Mouse (Mus musculus): Measurements from ENCODE around the gene Itga2b.
"Not testable (repeated sequence)": the region's sequence is repeated elsewhere in the genome, so short reads cannot be mapped to it uniquely, and the experiment has no call there.

The Itga2b gene

DNA sequence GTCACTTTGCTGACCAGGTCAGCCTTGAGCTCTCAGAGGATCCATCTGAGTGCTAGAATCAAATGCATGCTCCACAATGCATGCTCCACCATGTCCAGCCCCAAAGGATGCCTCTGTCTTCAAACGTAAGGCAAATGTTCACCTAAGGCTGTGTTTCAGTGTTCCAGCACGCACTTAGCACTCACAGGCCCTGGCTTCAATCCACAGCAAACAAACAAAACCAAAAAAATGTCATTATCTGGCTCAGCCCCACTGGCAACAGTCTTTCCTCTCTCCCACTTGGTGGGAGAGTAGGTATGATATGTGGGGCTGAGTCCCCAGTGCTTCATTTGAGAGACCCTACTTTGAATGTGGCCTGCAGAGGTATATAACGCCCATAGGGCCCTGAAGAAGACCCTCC is 58.9 kb downstream of the Itga2b start:
- DNase-seq (ENCODE audit: low spot score in 2 of 2): no peak

DNA sequence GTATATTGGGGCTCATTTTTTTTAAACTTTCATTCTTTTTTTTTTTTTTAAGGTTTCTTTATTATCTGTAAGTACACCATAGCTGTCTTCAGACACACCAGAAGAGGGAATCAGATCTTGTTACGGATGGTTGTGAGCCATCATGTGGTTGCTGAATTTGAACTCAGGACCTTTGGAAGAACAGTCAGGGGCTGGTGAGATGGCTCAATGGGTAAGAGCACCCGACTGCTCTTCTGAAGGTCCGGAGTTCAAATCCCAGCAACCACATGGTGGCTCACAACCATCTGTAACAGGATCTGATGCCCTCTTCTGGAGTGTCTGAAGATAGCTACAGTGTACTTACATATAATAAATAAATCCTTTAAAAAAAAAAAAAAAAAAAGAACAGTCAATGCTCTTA is 59.6 kb downstream of the Itga2b start:
- not testable (repeated sequence) for DNase-seq (ENCODE audit: low spot score in 2 of 2)

DNA sequence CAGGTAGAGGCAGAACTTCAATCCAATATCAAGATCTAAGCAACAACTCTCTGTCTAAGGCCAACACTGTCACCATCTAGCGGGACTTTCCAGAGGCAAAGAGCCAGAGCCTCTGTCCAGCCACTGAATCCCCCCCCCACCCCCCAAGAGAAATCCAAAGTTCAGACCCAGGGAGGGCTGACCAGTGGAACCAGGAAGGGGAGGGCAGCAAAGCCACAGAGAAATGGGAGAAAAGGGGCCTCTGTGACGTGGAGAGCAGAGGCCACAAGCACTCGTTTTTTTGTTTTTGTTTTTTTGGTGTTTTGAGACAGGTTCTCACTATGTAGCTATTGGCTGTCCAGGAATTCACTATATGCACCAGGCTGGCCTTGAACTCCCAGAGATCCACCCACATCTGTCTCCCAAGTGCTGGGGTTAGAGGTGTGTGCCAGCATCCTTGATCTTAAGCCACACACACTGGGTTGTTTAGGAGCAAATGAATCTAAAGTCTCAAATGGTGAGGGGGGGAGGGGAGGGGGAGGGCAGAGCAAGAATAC is 60.1 kb downstream of the Itga2b start:
- DNase-seq (ENCODE audit: low spot score in 2 of 2): no peak

DNA sequence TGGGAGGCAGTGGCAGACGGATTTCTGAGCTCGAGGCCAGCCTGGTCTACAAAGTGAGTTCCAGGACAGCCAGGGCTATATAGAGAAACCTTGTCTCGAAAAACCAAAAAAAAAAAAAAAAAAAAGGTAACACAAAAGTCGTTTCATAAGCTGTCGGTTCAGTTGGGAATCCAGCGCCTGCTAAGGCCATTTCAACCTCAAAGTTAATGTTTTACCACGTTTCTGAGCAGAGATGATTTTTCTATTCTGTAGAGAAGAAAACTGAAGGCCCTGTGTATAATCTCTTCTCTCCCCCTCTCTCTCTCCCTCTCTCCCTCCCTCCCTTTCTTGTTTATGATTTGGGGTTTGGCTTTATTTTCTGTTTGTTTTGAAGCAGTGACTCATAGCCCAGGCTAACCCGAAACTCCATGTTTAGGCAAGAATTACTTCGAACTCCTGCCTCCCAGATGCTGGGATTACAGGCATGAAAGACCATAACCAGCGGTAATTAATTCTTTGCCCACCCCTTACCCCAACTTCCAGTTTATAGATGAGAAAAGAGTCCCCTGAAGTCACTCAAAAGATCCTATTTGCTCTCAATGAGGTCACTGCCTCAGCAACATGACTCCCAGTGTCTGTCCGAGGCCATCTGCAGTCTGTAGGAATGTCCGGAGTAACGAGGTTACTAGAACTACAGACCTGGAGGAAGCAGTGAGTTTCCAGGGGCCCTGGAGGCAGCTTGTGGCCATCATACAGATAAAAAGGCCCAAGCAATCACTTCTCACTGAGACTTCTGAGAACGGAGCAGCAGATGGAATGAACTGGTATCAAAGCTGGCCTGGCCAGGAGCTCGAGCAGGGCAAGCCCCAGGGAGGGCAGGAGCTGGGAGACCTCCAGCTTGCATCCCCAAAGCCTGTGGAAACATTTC is 60.8 kb downstream of the Itga2b start:
- no peak for DNase-seq (ENCODE audit: low spot score in 2 of 2)

DNA sequence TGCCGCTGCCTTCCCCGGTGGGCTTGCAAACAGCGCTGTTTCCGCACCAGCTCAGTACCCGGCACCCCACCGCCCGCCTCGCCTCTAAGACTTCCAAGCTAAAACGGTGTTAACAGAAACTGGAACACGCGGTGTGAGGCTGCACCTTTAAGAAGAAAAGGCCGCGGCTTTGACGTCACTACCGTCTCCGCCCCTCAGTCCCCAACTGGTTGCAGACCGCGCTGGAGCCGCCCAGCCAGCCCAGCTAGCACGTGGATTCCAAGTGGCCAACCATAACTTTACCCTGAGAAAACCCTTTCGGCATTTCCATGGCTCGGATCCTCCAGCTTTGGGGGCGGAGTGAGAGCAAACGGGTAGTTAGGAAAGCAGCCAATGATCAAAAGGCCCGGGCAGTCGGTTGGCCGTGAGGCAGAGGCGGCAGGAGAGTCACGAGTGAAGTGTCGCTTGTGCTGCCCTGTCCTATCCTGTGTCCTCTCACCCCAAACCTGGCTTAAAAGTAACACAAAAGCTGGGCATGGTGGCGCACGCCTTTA is 61.5 kb downstream of the Itga2b start:
- peak; percentile 87 to 91 for DNase-seq (ENCODE audit: low spot score in 2 of 2)

DNA sequence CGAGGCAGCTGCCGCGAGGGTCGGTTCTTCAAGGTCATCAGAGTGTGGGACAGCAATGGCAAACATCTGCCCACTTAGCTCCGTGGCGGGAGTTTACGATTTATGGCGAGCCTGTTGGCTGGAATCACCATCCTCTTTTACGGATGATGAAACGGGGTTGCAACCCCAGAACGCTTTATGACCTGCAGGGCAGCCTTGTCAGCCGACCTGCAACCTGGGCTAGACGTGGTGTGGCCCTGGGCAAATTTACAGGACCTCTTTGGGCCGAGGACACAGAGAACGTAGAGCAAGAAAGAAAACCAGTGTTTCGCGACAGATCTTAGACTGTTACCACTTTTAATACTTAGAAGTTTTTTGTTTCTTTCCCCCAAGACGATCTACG is 62.1 kb downstream of the Itga2b start, which contains the start of gene Slc25a39:
TSS of gene Slc25a39 (minus strand) at position 113 of the 382 bp plus-strand sequence.
- DNase-seq (ENCODE audit: low spot score in 2 of 2): no peak

DNA sequence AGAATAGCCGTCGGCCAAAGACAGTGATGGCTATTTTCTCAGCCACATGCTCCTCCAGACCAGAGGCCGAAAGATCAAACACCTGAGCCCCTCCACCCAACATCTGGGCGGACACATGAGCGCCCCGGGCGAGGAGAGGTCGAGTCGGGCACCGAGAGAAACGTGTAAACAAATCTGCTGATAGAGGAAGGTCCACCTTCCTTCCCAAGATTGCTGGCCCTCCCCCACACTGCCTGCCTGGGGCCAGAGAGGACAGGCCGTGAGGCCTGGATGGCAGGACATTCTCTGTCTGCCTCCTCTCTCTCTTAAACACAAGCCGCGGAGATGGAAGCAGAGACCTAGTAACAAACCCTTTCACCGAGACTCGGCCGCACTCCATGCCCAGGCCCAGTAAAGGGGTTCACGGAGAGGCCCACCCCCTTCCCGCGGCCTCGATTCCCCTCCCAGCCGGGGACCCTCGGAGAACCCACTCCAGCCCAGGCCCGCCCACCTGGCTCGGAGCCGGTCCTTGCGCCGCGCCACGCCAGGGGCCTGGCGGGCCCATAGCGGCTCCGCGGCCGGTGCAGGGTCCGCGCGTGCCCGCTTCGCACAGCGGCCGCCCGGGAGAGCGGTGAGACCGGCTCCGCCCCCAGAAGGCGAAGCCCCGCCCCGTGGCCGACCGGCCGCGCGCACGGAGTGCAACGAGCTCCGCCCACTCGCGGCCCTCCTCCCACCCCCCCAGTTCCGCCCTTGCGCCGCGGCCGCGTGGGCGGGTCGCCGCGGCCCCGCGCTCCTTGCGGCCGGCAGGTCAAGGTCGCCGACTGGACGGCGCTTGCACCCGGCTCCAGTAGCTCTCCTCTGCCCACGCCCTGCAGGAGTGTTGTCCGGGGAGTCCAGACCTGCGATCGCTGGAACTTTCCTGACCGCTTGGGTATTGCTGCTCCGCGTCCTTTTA is 62.8 kb downstream of the Itga2b start:
- DNase-seq (ENCODE audit: low spot score in 2 of 2): peak; percentile 83 to 94

DNA sequence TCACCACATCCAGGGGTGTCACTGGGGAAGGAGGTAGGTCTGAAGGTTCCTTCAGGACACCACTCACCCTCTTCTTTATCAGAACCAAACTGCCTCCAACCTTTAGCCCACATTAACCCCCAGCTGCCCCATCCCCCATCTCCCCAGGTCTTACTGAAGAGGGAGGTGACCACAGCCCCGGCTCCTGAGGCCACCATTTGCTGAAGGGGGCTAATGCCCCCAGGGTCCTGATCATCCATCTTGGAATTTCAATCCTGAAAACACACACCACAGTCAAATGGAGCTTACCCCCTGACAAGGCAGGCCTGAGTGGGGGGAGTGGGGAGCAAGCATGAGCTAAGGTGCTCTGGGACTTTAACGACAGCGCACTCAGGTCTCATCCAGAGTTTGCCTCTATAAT is 63.5 kb downstream of the Itga2b start:
- DNase-seq (ENCODE audit: low spot score in 2 of 2): no peak

DNA sequence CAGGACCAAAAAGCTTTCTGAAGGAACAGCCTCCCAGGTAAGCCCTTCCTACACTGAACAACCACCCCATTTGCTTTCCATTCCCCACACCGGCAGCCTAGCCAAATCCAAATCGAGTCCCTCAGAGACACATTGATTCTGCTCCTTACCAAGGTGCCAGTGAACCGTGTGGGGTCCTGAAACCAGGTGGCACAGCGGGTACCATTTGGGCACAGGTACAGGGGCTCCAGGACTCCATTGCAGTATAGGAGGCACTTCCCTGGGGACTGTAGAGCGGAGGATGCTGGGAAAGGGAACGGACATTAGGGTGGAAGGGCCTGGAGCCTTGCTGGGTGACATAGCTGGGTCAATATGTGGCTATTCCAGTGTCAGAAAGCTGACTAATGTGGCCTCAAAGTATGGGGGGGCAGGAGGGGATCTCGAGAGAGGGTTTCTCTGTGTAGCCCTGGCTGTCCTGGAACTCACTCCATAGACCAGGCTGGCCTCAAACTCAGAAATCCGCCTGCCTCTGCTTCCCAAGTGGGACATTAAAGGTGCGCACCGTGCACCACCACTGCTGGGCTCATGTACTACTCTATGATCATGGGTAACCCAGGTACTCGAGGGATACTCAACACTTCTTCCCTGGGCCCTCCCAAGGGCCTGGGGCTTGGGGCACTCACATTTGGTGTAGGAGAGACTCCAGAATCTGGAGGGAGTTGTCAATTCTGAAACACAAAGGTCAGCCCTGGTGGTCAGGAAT is 64.2 kb downstream of the Itga2b start:
- no peak for DNase-seq (ENCODE audit: low spot score in 2 of 2)

DNA sequence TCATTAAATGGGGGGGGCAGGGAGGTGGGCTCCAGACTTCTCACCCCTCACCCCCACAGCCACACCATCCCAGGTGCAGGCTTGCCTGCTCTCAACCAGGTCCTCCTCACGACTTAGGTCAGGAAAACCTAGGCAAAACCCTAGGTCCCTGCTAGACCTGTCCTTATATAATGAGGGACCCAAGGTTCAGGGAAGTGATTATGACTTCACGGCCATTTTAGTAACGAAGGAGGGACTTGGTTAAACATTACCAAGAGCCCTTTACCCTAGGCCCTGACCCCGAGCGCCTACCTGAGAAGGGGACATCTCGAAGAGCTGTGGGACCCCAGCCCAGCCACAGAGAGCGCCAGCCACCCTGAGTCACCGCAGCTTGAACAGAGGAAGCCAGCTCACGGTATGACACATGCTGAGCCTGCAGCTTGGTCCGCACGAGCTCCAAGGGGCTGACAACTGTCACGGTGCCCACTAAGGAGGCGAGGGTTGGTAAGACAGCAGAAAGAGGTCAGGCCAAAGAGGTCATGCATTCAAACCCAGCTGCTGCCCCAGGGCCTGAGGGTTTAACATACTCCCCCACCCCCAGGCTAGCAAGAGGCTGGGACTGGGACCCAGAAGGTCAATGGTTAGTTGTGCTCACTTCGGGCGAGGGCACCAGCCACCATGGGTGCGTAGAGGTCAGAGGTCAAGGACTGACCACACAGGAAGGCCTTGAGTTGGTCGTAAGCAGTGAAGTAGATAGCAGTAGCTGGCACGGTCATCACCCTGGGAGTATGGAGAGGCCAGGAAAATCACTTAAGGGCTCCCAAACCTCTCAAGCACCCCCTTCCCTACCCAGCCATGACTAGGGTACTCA is 65.5 kb downstream of the Itga2b start:
- no peak for DNase-seq (ENCODE audit: low spot score in 2 of 2)

DNA sequence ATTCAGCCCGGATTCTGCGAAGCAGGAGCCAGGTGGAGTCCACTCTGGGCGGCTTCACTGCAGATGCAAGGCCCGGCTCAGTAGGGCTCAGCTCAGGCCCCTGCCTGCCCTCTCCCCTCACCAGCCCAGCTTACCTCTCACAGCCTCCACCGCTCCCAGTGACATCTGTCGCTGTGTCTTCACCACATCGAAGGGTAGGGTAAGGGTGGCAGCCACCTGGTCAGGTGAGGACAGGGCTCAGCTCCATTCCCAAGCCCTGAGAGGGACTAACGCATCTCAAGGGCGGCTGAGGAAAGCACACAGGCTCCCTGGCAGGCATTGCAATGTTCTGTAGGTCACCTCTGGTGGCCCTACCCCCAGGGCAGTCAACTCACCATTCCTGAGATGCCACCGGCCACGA is 66.3 kb downstream of the Itga2b start:
- DNase-seq (ENCODE audit: low spot score in 2 of 2): no peak

Measured in thymus, postnatal 10 days (tissue).